Mouse (Mus musculus) liver, adult (tissue): ENCODE results near the gene Lsamp.

ENCODE experiments used
- GATA4 ChIP-seq: IDR thresholded peaks from 2 replicates; pipeline ENCODE4 v1.6.1; 2014; ENCODE audit warnings: mild to moderate bottlenecking, low read length; ENCODE audit not compliant: insufficient replicate concordance

Gene Lsamp

GRCm38 (mm10) chr16:41524266-41524665, 1540.1 kb downstream of the Lsamp start:
- no peak for TF ChIP-seq GATA4

GRCm38 (mm10) chr16:41532661-41533551, 1548.7 kb downstream of the Lsamp start:
- no peak for TF ChIP-seq GATA4

- no peak for TF ChIP-seq GATA4
Measured at GRCm38 (mm10) chr16:41533686-41534085, 1549.5 kb downstream of the Lsamp start.

- TF ChIP-seq GATA4 = no peak
Measured at GRCm38 (mm10) chr16:41535806-41536205, 1551.6 kb downstream of the Lsamp start.

- TF ChIP-seq GATA4 = no peak
Measured at GRCm38 (mm10) chr16:41542641-41543040, 1558.5 kb downstream of the Lsamp start.

- TF ChIP-seq GATA4 = no peak
Measured at GRCm38 (mm10) chr16:41551164-41551563, 1567.0 kb downstream of the Lsamp start.

- no peak for TF ChIP-seq GATA4
Measured at GRCm38 (mm10) chr16:41551851-41552262, 1567.7 kb downstream of the Lsamp start.

GRCm38 (mm10) chr16:41557104-41557503, 1572.9 kb downstream of the Lsamp start:
- TF ChIP-seq GATA4 = no peak

- no peak for TF ChIP-seq GATA4
Measured at GRCm38 (mm10) chr16:41565233-41565632, 1581.1 kb downstream of the Lsamp start.

- no peak for TF ChIP-seq GATA4
Measured at GRCm38 (mm10) chr16:41588675-41589301, 1604.6 kb downstream of the Lsamp start.

GRCm38 (mm10) chr16:41612229-41612628, 1628.1 kb downstream of the Lsamp start:
- TF ChIP-seq GATA4 = no peak

GRCm38 (mm10) chr16:41623871-41624270, 1639.7 kb downstream of the Lsamp start:
- TF ChIP-seq GATA4 = no peak

GRCm38 (mm10) chr16:41633898-41634297, 1649.7 kb downstream of the Lsamp start:
- no peak for TF ChIP-seq GATA4

GRCm38 (mm10) chr16:41640876-41641275, 1656.7 kb downstream of the Lsamp start:
- no peak for TF ChIP-seq GATA4

- no peak for TF ChIP-seq GATA4
Measured at GRCm38 (mm10) chr16:41653261-41653660, 1669.1 kb downstream of the Lsamp start.

- TF ChIP-seq GATA4 = no peak
Measured at GRCm38 (mm10) chr16:41674316-41675038, 1690.3 kb downstream of the Lsamp start.
